Mouse (Mus musculus): ENCODE data around the gene Prkcb. TPM values are rescaled to one million over a fixed set of nuclear protein-coding genes. Genes with fewer than 3 reads are reported as not detected.
A peak's percentile ranks its signal among the peaks of the same experiment; 100 is the strongest.

The Prkcb gene
- total RNA-seq, 2 experiments from 2014 or later = 1,042 to 1,074 TPM

DNA sequence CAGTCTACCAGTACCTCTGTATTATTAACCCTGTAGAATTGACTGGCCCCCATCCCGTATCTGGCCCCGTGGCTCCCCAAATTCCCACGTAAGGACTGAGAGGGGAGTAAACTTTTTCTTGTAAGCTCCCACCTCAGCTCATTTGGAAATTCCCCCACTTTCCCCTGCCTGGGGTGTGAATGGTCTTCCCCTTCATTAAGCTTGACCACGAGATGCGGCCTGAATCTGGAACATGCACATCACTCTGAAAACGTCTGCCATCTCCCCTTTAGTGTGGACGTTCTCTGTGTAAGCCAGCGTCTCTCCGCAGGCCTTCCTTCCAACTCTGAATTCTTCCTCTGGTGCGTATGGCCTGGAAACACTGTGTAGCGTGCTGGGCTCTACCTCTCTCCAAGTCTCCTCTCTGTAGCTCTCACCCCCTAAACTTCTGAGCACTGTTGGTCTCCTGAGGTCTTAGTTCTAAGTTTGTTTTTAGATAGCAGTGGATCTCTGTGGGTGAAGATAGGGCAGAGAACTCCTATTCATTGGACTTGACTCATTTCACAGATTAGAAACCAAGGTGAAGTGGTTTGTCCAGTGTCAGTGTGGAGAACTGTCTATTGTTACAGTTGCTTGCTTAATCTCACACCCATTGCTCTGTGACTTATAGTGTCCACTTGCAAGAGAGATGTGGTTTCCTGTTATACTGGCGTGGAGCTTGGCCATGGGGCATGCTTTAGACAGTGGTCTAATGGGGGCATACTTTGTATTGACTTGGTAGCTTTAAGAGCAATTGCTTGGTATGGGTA, 25.3 kb downstream of the Prkcb start:
- intact Hi-C loops (cut with DNase I) = no loop called here
- no peak for DNase-seq (ENCODE audit: low spot score in 2 of 2)

DNA sequence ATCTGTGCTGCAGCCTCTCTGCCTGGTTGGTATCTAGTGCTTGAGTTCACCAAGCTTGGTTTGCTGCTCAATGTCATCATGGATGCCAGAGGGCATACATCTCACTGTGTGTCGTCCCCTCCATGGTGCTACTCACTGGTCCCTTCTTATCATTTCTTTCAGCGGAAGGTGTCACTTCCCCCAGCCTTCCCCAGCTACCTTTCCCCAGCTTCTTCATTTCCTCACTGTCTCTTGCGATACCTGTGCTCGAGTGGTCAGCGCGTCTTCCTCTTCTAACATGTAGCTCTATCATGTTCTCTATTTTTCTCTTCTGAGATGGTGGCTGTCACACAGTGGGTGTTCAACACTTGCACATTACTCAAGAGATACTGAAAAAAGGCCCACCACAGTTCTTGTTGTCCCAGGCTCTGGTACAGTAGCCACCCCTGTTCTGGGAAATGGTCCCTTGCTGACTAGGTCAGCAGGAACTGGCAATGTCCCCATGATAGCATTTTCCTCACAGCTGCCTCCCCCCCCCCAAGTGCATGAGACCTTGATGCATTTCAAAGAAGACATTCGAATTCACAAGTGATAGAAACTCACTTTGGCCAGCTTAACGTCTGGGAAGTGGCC, 27.3 kb downstream of the Prkcb start:
- intact Hi-C loops (cut with DNase I) = no loop called here
- no peak for DNase-seq (ENCODE audit: low spot score in 2 of 2)

DNA sequence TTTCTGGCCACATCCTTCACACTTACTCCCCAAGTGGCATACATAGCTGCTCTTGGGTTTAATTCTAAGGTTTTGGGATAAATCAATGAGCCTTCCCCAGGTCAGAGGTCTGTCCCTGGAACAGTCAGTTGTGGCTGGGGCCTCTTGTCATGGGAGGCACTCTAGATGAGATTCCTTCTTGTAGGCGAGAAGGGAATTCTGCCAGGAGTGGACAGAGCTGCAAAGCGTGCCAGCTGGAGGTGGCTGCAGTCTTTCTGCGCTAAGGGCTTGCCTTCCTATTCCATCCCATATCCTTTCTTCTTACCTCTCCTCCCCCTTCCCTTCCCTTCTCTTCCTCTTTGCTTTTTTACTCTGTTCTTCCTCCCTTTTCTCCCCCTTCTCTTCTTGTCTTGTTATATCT, 28.1 kb downstream of the Prkcb start:
- DNase-seq (ENCODE audit: low spot score in 2 of 2) = no peak
- intact Hi-C loops (cut with DNase I) = no loop called here

DNA sequence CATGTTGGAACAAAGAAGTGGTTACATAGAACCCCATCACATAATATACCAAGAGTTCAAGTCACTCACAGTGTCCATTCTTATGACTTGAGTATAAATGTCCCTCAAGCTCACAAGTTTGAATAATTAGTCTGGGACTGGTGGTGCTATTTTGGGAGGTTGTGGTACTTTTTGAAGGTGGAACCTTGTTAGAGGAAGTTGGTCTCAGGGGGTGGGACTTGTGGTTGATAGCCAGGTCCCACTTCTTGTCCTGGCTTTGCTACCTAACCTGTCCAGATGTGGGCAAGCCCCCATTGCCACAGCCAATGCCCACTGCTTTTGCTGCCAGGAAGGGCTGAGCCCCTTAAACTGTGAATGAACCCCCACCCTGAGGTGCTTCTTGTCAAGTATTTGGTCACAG, 28.9 kb downstream of the Prkcb start:
- DNase-seq (ENCODE audit: low spot score in 2 of 2) = no peak
- intact Hi-C loops (cut with DNase I) = no loop called here

DNA sequence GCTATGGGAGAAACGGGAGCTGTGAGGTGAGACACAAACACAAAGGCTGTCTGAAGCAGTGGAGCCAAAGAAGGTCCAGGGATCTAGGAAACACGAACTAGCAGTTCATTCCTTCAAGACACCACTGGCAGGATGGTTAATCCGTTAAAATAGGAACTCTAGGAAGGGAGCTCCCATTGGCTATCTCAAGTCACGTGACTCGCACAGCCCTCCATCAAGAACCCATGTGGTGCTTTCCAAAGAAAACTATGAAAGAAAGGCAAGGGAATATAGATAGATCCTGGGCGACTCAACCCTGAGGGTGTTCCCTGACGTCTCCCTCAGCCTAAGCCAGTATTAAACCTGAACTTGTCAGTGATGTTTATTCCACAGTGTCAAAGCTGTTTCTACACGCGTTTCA, 31.0 kb downstream of the Prkcb start:
- intact Hi-C loops (cut with DNase I) = no loop called here
- DNase-seq (ENCODE audit: low spot score in 2 of 2) = no peak

- no peak for DNase-seq (ENCODE audit: low spot score in 2 of 2)
- intact Hi-C loops (cut with DNase I) = no loop called here
Measured at GRCm38 (mm10) chr7:122320843-122321544, 32.4 kb downstream of the Prkcb start.

DNA sequence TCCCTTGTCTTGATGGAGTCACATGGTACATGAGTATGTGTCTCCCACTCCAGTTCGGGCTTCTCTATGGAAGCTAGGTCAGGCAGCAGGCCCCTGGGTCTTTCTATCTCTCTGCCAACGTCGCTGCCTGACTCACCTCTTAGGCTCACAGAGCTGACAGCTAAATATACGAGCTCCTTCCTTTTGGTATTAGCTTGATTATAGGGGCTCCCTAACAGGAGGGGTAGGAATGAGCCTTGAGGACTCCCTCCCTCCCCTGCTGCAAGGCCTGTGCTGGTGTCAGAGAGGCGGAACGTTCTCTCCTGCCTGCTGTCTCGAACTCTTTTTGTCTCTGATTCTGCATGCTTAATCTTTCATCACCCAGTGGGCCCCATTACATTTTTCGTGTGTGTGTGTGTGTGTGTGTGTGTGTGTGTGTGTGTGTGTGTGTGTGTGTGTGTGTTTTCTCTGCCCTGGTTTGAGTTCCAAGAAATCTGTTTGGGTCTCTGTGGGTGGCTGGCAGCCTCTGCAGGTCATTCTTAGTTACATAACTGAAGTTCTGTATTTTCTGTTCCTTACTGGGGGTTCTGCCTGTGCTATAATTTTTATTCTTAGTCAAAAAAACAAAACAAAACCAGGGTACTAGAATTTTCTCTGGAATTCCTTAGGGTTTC, 33.6 kb downstream of the Prkcb start:
- intact Hi-C loops (cut with DNase I) = no loop called here
- DNase-seq (ENCODE audit: low spot score in 2 of 2) = no peak

GRCm38 (mm10) chr7:122327942-122328341, 39.4 kb downstream of the Prkcb start:
- no peak for DNase-seq (ENCODE audit: low spot score in 2 of 2)
- intact Hi-C loops (cut with DNase I) = no loop called here

DNA sequence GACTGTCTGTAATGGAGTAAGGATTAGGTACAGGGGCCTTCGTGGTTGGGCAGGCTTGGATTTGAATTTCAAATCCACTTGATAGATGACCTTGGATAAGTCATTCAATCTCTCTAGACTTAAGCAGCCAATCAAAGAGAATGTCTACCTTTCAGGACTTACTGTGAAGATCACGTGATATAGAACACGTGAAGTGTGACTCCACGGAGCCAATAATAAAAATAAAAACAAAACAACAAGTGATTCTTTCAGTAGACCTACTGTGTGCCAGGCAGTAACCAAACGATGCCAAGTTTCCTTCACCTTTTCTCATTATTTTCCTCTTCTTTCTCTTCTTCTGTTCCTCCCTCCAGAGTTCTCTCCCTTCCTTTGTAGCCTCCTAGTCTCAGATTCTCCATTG, 39.9 kb downstream of the Prkcb start:
- DNase-seq (ENCODE audit: low spot score in 2 of 2) = no peak
- intact Hi-C loops (cut with DNase I) = no loop called here

GRCm38 (mm10) chr7:122329588-122329987, 41.0 kb downstream of the Prkcb start:
- intact Hi-C loops (cut with DNase I) = no loop called here
- peak in 1 of 2 experiments; percentile 64 for DNase-seq (ENCODE audit: low spot score in 2 of 2)

DNA sequence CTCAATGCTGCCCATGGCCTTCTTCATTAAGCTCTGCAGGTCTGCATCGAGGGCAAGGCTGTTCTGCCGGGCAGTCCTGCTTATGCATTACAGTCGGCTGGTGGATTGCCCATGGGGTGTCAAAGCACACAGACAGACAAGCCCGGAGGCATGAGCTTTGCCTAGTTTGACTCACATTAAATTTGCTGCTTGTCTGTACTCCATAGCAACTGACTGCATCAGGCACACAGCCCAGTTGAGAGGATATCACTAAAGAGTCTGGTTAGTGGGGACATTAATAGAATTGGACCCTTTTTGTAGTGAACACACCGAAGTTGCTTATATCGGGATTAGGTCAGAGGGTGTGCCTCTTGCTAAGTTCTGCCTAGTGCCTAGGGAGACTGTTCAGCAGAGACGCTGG, 45.1 kb downstream of the Prkcb start:
- intact Hi-C loops (cut with DNase I) = no loop called here
- DNase-seq (ENCODE audit: low spot score in 2 of 2) = no peak

GRCm38 (mm10) chr7:122337302-122337701, 48.8 kb downstream of the Prkcb start:
- DNase-seq (ENCODE audit: low spot score in 2 of 2) = no peak
- intact Hi-C loops (cut with DNase I) = no loop called here

DNA sequence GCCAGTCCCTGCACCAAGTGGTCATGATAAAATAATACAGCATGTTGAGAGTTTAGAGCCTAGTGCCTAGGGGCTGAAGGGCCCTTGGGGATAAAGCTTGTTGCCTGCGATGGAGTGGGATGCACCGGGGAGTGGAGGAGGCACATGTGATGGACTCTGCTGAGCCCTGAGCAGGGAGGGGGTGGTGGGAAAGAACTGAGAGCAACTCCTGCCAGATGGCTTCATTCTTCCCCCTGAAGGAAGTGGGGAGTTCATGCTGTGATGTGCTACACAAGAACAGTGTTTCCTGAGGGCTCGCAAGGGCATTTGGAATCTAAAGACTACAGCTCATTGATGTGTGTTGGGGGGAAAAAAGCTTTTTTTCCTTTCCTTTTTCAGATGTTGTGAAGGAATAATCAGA, 49.5 kb downstream of the Prkcb start:
- peak in 1 of 2 experiments; percentile 79 for DNase-seq (ENCODE audit: low spot score in 2 of 2)
- intact Hi-C loops (cut with DNase I) = no loop called here

DNA sequence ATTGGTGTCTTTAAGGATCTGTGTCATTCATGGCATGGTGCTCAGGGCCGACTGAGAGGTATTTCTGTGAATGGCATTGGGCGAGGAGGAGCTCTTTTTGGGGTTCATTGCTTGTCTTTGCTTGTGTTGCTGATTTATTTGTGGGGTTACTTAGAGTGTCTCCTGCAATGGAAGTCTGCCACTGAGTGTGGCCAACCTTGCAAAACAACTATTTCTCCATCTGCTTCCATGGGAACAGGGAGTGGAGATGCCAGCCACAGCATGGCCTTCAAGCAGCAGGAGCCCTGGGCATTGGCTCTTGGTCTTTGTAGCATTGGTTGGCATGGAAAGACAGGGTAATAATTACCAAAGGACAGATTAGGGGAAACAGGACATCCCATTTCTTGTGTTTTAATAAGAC, 50.9 kb downstream of the Prkcb start:
- intact Hi-C loops (cut with DNase I) = no loop called here

DNA sequence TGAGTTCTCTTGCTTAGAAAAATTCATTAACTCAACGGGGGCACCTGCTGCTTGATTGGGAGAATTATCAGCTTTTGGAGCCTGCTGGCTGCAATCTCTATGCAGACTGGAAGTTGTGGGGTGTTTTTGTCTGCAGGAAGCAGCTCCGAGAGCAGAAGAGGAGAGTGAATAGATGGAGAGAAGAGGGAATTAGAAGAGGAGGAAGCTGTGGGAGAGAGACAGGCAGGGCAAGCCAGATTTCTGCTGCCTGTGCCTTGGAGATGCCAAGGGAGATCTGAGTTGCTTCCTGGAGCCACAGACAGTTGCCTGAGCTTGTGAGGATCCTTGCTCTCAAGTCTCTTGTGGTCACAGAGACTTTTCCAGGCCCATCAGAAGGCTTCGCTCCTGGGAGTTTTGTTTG, 53.3 kb downstream of the Prkcb start:
- intact Hi-C loops (cut with DNase I) = loop anchor here (5.0 kb wide), 1 partner anchor 50 kb away; no protein-coding TSS in a partner anchor
- DNase-seq (ENCODE audit: low spot score in 2 of 2) = peak in 1 of 2 experiments; percentile 54

More for the DNA sequence above, 50.9 kb downstream of the Prkcb start:
- no peak for DNase-seq (ENCODE audit: low spot score in 2 of 2)

DNA sequence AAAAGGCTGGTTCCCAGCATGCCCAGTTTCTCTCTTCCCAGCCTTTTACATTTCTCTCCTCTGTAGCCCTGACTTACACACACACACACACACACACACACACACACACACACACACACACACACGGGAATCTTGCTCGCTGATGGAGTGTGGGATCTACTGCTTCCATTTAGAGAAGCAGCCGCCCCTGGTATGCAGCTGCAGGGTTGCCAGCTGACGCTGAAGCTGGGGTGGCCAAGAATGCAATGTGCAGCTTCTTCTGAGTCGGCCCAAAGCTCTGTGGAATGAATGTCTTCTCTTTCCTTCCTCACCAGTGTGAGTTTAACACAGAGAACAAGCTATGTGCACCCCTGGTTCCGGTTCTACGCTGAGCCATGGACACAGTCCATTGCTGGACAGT, 56.1 kb downstream of the Prkcb start:
- DNase-seq (ENCODE audit: low spot score in 2 of 2) = peak in 1 of 2 experiments; percentile 82
- intact Hi-C loops (cut with DNase I) = loop anchor here (5.0 kb wide), 1 partner anchor 52 kb away; no protein-coding TSS in a partner anchor

GRCm38 (mm10) chr7:122346251-122347242, 58.0 kb downstream of the Prkcb start:
- intact Hi-C loops (cut with DNase I) = no loop called here
- no peak for DNase-seq (ENCODE audit: low spot score in 2 of 2)

DNA sequence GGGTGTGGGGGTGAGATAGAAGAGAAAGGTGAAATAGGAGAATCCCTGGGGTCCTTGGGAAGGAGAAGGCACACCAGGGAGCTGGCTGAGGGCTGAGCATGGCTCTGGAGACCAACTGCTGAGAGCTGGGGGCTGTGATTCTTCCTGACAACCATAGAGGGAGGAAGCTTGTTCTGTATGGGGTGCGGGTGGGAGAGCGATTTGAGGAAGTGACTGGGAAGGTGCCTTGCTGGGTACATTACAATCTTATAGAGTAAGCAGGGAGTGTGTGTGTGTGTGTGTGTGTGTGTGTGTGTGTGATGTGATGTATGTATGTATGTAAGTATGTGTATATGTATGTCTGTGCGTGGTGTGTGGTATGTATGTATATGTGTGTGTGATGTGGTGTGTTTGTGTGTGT, 58.9 kb downstream of the Prkcb start:
- no peak for DNase-seq (ENCODE audit: low spot score in 2 of 2)
- intact Hi-C loops (cut with DNase I) = no loop called here

- peak in 1 of 2 experiments; percentile 74 for DNase-seq (ENCODE audit: low spot score in 2 of 2)
- intact Hi-C loops (cut with DNase I) = no loop called here
Measured at GRCm38 (mm10) chr7:122349961-122350360, 61.4 kb downstream of the Prkcb start.

All from left cerebral cortex, postnatal 25 days (tissue).